Comparison of ENCODE assay signal across 26 mouse cellular contexts in genomic region chr6:40121494-40121893, GRCm38 (mm10).
DNase-seq lines count a peak whose midpoint lies in the region; ATAC-seq lines count a peak whose summit lies in the region.
"Had no signal": no experiment of that assay in that cellular context is flagged by ENCODE, and none has a peak within 500 bp of the region (broad histone marks: within the 10 kb centered on the region; RNA-seq: fewer than 3 reads in every experiment).

No protein-coding gene starts in this region.

- no peaks in the 10 kb centered on the region for H3K9me3 ChIP-seq in forebrain, embryonic 14.5 days (replicated peaks; ENCODE audit: control insufficient read depth, low read length)
- no peaks in the 10 kb centered on the region for H3K9me3 ChIP-seq in forebrain, embryonic 11.5 days (ENCODE audit: control insufficient read depth, low read length)
- H3K9me3 ChIP-seq in hindbrain, embryonic 16.5 days (ENCODE audit: control insufficient read depth, low read length) = no peaks in the 10 kb centered on the region
- H3K9me3 ChIP-seq in hindbrain, embryonic 13.5 days = no peaks in the 10 kb centered on the region
- no peaks in the 10 kb centered on the region for H3K9me3 ChIP-seq in midbrain, embryonic 13.5 days
- H3K9me3 ChIP-seq: heart, embryonic 10.5 days; kidney, embryonic 15.5 days; limb, embryonic 15.5 days; megakaryocyte, embryonic 14.5 days; neural tube, embryonic 12.5 days had no signal

- DNase-seq in forebrain, embryonic 14.5 days (ENCODE audit: low spot score) = peak; percentile 68
- no peak for DNase-seq in forebrain, embryonic 11.5 days (ENCODE audit: low spot score)
- DNase-seq in ZHBTc4 (ENCODE audit: low read depth, low spot score) = peak; percentile 9
- DNase-seq in right cerebral cortex, adult 2 months (ENCODE audit: low spot score in 2 of 2) = no peak
- DNase-seq in right cerebral cortex, postnatal 4 days = no peak
- DNase-seq: adrenal gland, postnatal 25 days; cerebellum, adult 18-20 months; cerebellum, postnatal 14 days; gastrocnemius, adult 2 months; kidney, postnatal 4 days; layer of hippocampus, adult 9-11 months; left cerebral cortex, postnatal 4 days; lung, embryonic 14.5 days; thymus, adult 2 months; thymus, postnatal 4 days had no signal

- H3K27ac ChIP-seq in forebrain, embryonic 14.5 days (ENCODE audit: low read depth, low read length) = no peak overlapping the region
- H3K27ac ChIP-seq in forebrain, embryonic 11.5 days (ENCODE audit: low read depth, low read length) = no peak overlapping the region
- H3K27ac ChIP-seq in hindbrain, embryonic 16.5 days (ENCODE audit: low read depth, low read length) = no peak overlapping the region
- no peak overlapping the region for H3K27ac ChIP-seq in hindbrain, embryonic 13.5 days
- peak overlapping the region; percentile 60; the same call in 1 of the 2 replicates for H3K27ac ChIP-seq in midbrain, embryonic 13.5 days
- H3K27ac ChIP-seq: gastrocnemius, adult 2 months; heart, embryonic 10.5 days; kidney, embryonic 15.5 days; limb, embryonic 15.5 days; liver, embryonic 14.5 days; neural tube, embryonic 12.5 days; stomach, postnatal 0 days had no signal

- H3K36me3 ChIP-seq in forebrain, embryonic 14.5 days (ENCODE audit: control insufficient read depth, insufficient read depth, low read length) = no peaks in the 10 kb centered on the region
- H3K36me3 ChIP-seq in forebrain, embryonic 11.5 days (ENCODE audit: control insufficient read depth, insufficient read depth, low read length) = no peaks in the 10 kb centered on the region
- H3K36me3 ChIP-seq in hindbrain, embryonic 16.5 days (ENCODE audit: control insufficient read depth, insufficient read depth, low read length) = no peaks in the 10 kb centered on the region
- H3K36me3 ChIP-seq in hindbrain, embryonic 13.5 days = no peaks in the 10 kb centered on the region
- H3K36me3 ChIP-seq in midbrain, embryonic 13.5 days = no peaks in the 10 kb centered on the region
- H3K36me3 ChIP-seq: heart, embryonic 10.5 days; kidney, embryonic 15.5 days; limb, embryonic 15.5 days; neural tube, embryonic 12.5 days had no signal

- H3K27me3 ChIP-seq in forebrain, embryonic 14.5 days (replicated peaks; ENCODE audit: control insufficient read depth, insufficient read depth, low read length) = no peaks in the 10 kb centered on the region
- no peaks in the 10 kb centered on the region for H3K27me3 ChIP-seq in forebrain, embryonic 11.5 days (ENCODE audit: control insufficient read depth, insufficient read depth, low read length)
- H3K27me3 ChIP-seq in hindbrain, embryonic 16.5 days (replicated peaks; ENCODE audit: control insufficient read depth, insufficient read depth, low read length) = no peaks in the 10 kb centered on the region
- no peaks in the 10 kb centered on the region for H3K27me3 ChIP-seq in hindbrain, embryonic 13.5 days
- H3K27me3 ChIP-seq in midbrain, embryonic 13.5 days = no peaks in the 10 kb centered on the region
- H3K27me3 ChIP-seq: kidney, embryonic 15.5 days; limb, embryonic 15.5 days; megakaryocyte, embryonic 14.5 days; neural tube, embryonic 12.5 days had no signal

- WGBS in forebrain, embryonic 14.5 days = 43% methylated on average over 4 of the region's 4 CpGs
- 43% methylated on average over 4 of the region's 4 CpGs for WGBS in forebrain, embryonic 11.5 days
- 33% methylated on average over 4 of the region's 4 CpGs for WGBS in hindbrain, embryonic 16.5 days
- WGBS in hindbrain, embryonic 13.5 days = 46% methylated on average over 4 of the region's 4 CpGs
- 29% methylated on average over 4 of the region's 4 CpGs for WGBS in midbrain, embryonic 13.5 days

- H3K9ac ChIP-seq in forebrain, embryonic 14.5 days (ENCODE audit: low read length) = no peak overlapping the region
- H3K9ac ChIP-seq in forebrain, embryonic 11.5 days (ENCODE audit: low read length) = no peak overlapping the region
- H3K9ac ChIP-seq in hindbrain, embryonic 16.5 days (ENCODE audit: low read depth, low read length) = no peak overlapping the region
- no peak overlapping the region for H3K9ac ChIP-seq in hindbrain, embryonic 13.5 days
- no peak overlapping the region for H3K9ac ChIP-seq in midbrain, embryonic 13.5 days (replicated peaks)
- H3K9ac ChIP-seq: kidney, embryonic 15.5 days; limb, embryonic 15.5 days; liver, embryonic 14.5 days; lung, embryonic 14.5 days; neural tube, embryonic 12.5 days had no signal

- H3K4me1 ChIP-seq in forebrain, embryonic 14.5 days (ENCODE audit: control insufficient read depth, insufficient read depth, low read length) = peaks cover 10% of the 10 kb centered on the region; the same call in 1 of the 2 replicates
- H3K4me1 ChIP-seq in forebrain, embryonic 11.5 days (replicated peaks; ENCODE audit: control insufficient read depth, insufficient read depth, low read length) = no peaks in the 10 kb centered on the region
- H3K4me1 ChIP-seq in hindbrain, embryonic 16.5 days (ENCODE audit: control insufficient read depth, insufficient read depth, low read depth, low read length) = peaks cover 13% of the 10 kb centered on the region
- H3K4me1 ChIP-seq in hindbrain, embryonic 13.5 days (replicated peaks) = peaks cover 20% of the 10 kb centered on the region
- H3K4me1 ChIP-seq in midbrain, embryonic 13.5 days (replicated peaks) = peaks cover 13% of the 10 kb centered on the region
- H3K4me1 ChIP-seq: heart, embryonic 10.5 days; kidney, embryonic 15.5 days; limb, embryonic 15.5 days; megakaryocyte, embryonic 14.5 days; neural tube, embryonic 12.5 days had no signal

- H3K4me3 ChIP-seq in forebrain, embryonic 14.5 days (ENCODE audit: low read depth, low read length) = no peak overlapping the region
- H3K4me3 ChIP-seq in forebrain, embryonic 11.5 days (ENCODE audit: low read depth, low read length) = no peak overlapping the region
- no peak overlapping the region for H3K4me3 ChIP-seq in hindbrain, embryonic 16.5 days (ENCODE audit: low read length)
- no peak overlapping the region for H3K4me3 ChIP-seq in hindbrain, embryonic 13.5 days
- no peak overlapping the region for H3K4me3 ChIP-seq in midbrain, embryonic 13.5 days (replicated peaks)
- H3K4me3 ChIP-seq: gastrocnemius, adult 2 months; heart, embryonic 10.5 days; kidney, embryonic 15.5 days; limb, embryonic 15.5 days; megakaryocyte, embryonic 14.5 days; neural tube, embryonic 12.5 days had no signal

- no peak; the same call in 1 of the 2 replicates for ATAC-seq in forebrain, embryonic 14.5 days
- no peak for ATAC-seq in forebrain, embryonic 11.5 days (replicated peaks; ENCODE audit: low FRiP score)
- peak; percentile 48; the same call in 1 of the 2 replicates for ATAC-seq in hindbrain, embryonic 16.5 days
- no peak for ATAC-seq in hindbrain, embryonic 13.5 days (ENCODE audit: low FRiP score)
- peak; percentile 72 for ATAC-seq in midbrain, embryonic 13.5 days
- ATAC-seq: intestine, postnatal 0 days had no signal

- no peak overlapping the region for H3K4me2 ChIP-seq in forebrain, embryonic 14.5 days (ENCODE audit: low read length)
- H3K4me2 ChIP-seq in forebrain, embryonic 11.5 days (ENCODE audit: low read depth, low read length, severe bottlenecking) = no peak overlapping the region
- no peak overlapping the region for H3K4me2 ChIP-seq in hindbrain, embryonic 16.5 days (ENCODE audit: low read length)
- H3K4me2 ChIP-seq in hindbrain, embryonic 13.5 days = no peak overlapping the region
- no peak overlapping the region for H3K4me2 ChIP-seq in midbrain, embryonic 13.5 days (replicated peaks)
- H3K4me2 ChIP-seq: kidney, embryonic 15.5 days; limb, embryonic 15.5 days; lung, embryonic 14.5 days; neural tube, embryonic 12.5 days had no signal

Comparison
In these comparisons a context has a peak if more than half of its experiments do, and no peak if none do; other contexts are left out.
1. ATAC-seq: peak in hindbrain, embryonic 16.5 days (single experiment) and midbrain, embryonic 13.5 days (single experiment); none in forebrain, embryonic 14.5 days (single experiment), forebrain, embryonic 11.5 days (single experiment) and hindbrain, embryonic 13.5 days (single experiment).
2. DNase-seq: peak in forebrain, embryonic 14.5 days (single experiment) and ZHBTc4 (single experiment); none in forebrain, embryonic 11.5 days (single experiment), right cerebral cortex, adult 2 months (0 of 2) and right cerebral cortex, postnatal 4 days (single experiment).